Mouse (Mus musculus) lung, adult 2 months (tissue): Measurements from ENCODE around the gene Asb15.

Source experiments
- CTCF ChIP-seq: fragments of 200-500 bp; IDR thresholded peaks from 2 replicates; pipeline ENCODE4 v1.5.1; 2011; ENCODE audit warnings: mild to moderate bottlenecking, low read length, control low read depth; ENCODE audit not compliant: insufficient read depth
- POLR2A ChIP-seq: fragments of 200-500 bp; IDR thresholded peaks from 2 replicates; pipeline ENCODE4 v1.6.1; 2011; ENCODE audit warnings: low read depth, mild to moderate bottlenecking, control low read depth, low read length, borderline replicate concordance; ENCODE audit errors: extremely low read depth

- no peak for TF ChIP-seq CTCF
- no peak for TF ChIP-seq POLR2A
Observed at GRCm38 (mm10) chr6:24599639-24600038, 71.7 kb downstream of the Asb15 start.
